Mouse (Mus musculus) skeletal muscle tissue, adult 2 months (tissue): ENCODE data around the gene Rasgrf1.
A peak's percentile ranks its signal among the peaks of the same experiment; 100 is the strongest.

Experiments used
- DNase-seq: peaks from one replicate; pipeline ENCODE4 v3.0.0-alpha.2; 2012; ENCODE audit warnings: low read depth, low spot score

Rasgrf1 gene

DNA sequence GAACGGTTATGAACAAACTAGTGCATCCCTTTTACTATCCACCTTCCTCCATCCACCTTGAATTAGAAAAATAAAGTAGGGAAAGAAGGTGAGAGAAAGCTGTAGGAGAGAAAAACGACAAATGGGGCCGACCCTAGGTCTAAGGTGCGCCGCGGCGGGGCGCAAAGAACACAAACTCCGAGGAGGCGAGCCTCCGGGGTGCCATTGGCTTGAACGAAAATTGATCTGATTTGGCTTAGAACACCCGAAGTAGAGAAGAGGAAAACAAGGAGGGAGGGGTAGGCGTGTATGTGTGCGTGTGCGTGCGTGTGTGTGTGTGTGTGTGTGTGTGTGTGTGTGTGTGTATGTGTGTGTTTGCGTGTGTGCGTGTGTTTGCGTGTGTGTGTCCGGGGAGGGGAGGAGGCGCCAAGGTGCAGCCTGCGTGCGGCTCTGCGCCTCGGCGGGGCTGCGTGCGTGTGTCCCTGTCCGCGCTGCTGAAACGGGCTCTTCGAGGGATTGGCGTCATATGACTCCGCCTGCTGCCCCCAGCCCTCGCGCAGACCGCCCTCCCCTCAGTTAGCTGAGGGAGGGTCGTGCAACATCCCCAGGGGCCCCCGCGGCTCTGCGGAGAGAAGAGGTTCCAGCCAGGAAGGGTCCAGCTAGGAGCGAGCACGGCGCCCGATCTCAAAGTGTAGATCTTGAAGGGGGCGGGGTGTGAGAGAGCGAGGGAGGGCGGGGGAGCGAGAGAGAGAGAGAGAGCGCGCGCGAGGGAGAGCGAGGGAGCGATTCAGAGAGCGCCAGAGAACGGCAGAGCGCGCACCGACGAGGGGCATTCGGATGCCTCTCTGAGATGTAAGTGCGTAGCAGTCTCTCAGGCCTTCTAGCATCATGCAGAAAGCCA is at the start of gene Rasgrf1:
Gene Rasgrf1, plus strand, starts transcription at position 778 of the 880 bp plus-strand sequence.
- no peak for DNase-seq

DNA sequence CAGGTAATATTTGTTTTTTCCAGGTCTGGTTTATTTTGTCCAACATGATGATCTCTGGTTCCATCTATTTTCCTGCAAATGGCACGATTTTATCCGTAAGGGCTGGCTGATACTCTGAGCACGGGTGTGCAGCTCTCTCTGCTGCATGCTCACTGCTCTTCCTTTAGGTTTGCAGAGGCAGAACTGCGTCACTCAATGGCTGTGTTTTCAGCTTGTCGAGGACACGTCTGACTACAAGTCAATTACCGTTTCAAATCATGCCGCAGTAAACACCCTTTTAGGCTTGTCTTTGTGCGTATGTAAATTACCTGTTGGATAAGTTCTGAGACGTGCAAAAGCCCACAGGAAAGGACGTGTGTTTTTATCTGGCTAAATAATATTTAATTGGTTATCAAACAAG is 49.6 kb upstream of the Rasgrf1 start:
- no peak for DNase-seq

DNA sequence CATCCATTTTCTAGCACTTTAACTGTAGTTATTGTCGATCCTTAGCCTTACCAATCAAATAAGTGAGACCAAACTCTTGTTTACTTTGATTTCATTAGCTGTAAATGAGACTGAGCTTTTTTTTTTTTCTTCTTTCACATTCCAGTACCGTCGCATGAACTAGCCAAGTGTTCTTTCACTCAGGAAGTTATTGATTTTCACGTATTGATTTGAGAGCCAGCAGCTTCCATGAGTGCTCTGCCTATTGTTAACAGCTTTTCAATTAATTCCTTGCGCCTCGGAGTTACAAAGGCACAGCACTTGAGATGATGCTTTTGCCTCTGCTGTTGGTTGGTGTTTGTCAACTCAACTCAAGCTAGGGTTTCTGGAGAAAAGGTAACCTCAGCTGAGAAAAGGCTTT is 49.1 kb upstream of the Rasgrf1 start:
- DNase-seq: no peak

DNA sequence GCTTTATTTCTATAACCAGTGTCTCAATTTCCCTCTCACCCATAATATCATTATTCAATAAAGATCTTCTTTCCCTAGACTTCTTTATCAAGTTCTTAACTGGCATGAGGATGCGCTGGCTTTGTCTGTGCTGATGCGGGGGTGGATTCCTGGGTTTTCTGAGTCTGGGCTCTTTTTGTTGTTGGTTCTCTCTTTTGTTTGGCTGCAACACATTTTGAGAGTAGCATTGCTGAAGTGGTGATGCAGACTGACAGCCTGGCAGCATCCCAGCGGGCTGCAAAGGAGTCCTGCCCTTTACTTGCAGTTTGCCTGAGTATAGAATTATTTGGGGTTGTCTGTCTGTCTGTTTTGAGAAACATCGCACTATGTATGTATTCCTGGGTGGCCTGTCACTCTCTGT is 42.6 kb upstream of the Rasgrf1 start:
- DNase-seq: no peak

DNA sequence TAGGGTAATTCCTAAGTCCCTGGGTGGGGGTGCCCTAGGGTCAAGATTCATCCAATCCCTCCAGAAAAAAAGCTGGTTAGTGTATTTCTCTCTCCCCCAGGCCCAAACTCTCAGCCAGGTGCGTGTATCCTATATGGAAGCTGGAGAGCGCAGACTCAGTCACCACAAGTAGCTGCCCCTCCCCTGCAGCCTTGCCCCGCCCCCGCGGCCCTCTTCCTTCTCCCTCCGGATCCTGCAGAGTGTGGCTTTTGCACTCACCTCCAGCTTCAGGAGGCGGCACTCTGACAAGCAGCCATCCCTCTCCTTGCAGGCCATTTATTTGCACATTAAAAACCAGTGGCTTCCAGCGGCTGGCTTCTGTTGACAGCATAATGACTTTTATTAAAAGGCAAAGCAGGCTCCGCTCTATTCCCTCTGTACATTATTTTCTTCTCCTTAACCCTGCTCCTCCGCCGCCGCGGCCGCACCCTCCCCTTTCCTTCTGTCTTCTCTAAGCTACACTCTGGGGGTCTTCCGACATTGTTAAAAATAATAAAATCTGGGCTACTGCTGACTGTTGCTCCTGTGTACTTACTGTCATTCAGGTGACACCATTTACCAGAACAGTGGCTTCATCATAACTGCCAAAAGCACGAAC is 41.5 kb upstream of the Rasgrf1 start:
- DNase-seq: no peak

DNA sequence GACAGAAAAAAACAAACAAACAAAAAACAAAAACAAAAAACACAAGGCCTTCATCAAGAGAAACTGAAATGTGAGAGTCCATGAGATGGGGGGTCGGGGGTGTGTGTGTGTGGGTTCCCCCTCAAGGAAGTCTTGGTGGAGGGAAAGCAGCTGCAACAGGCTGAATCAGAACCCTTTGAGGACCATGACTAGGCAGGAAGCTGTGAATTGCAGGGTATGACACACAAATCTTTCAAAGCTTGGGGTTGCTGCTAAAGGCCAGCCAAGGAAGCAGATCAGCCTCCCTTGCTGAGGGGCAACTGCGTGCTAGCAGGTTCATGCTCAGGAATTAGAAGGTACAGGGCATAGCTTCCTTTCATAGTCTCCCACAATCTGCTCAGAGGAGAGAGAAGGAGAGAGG is 40.1 kb upstream of the Rasgrf1 start:
- no peak for DNase-seq

DNA sequence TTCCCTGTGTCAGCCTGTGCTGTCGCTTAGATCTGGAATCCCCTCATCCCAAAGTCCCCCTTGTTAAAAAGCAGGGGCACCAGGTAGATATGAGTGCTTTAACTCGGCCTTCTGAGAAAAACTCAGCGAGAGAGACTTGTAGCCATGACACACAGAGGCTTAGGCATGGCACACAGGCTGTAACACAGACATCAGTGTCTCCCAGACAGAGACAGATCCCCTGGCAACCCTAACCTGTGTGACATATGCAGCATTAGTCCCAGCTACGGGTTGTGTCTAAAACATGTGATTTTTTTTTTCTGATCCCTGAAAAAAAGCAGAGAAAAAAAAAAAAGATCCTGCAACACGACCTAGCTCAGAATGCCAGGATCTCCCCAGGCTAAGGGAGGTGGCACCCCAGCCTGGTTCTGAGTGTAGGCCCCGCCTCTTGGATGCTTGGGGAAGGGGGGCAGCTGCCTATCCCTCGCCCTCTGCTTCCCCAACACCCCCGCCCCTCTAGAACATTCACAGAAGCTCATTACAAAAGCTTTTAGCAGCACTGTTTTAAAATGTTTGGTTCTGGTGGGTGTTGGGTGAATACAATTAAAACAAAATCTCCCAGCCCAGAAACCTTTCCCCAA is 39.1 kb upstream of the Rasgrf1 start:
- DNase-seq: no peak

DNA sequence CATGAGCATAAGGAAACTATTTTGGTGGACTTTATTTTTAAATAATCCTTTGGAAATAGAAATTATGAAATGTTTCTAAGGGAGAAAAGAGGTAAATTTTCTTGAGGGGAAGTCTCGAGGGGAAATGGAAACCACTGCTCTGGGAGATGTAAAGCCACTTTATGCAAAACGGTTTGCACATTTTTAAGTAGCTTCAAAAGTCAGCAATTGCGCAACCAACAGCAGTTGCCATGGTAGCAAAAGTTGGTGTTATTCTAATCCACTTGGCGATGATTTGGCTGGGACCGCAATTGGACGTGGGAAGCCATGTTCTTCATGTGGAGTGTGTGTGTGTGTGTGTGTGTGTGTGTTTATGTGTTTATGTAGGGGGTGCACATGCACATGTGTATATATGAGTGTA is 37.6 kb upstream of the Rasgrf1 start:
- no peak for DNase-seq

DNA sequence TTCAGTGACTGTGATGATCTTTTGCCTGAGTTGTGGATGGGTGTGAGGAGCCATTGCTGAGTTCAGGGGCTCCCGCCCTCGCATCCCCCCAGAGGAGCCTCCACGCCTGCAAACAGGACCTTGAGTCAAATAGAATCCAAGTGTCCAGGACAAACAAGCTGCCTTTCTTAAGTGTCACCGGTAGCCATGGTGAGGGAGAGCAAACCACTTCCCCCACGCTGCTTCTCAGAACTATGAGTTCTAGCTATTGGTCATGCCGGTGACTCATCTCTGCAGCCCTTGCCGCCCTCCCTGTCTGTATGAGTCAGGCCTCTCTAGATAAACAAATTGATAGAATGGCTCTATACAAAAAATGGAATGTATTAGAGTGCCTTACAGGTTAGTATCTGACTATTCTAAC is 35.3 kb upstream of the Rasgrf1 start:
- DNase-seq: peak; percentile 3

DNA sequence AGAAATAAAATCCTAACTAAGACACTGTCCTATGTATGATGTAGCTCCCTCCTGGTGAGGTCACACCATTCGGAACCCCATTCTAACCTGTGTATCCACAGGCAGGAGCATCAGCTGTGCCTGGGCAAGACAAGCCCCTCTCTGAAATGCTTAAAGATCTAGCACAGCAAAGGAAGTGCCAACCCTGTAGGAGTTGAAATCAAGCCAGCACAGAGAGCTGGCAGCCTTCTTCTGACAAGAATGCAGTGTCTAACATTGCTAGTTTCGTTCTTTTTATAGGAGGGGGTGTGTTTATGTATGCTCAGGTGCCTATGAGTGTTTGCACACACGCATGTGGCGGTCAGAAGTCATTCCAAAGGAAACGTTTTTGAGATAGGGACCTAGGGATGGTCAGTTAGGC is 34.2 kb upstream of the Rasgrf1 start:
- no peak for DNase-seq

DNA sequence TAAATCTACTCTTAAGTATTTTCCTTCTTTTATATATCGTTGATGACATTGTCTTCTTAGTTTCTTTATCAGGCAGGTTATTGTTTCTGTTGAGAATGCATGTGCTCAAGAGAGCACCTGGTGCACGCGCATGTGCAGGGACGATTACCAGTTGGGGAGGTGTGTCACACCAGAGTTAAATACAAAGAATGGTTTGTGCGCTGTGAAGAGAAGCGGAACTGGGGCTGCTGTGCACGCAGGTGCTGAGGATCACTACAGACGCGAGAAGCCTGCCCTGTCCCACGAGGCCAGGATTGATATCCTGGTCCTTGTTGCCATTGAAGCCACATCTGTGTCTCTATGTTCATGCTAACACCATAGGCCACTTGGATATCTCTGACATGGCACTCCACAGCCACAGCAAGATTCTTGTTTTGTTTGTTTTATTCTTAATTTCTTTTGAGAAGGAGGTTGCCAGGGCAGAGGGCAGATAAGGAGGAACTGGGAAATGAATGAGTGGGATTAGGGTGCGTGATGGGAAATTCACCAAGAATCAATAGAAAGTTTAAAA is 31.2 kb upstream of the Rasgrf1 start:
- no peak for DNase-seq

DNA sequence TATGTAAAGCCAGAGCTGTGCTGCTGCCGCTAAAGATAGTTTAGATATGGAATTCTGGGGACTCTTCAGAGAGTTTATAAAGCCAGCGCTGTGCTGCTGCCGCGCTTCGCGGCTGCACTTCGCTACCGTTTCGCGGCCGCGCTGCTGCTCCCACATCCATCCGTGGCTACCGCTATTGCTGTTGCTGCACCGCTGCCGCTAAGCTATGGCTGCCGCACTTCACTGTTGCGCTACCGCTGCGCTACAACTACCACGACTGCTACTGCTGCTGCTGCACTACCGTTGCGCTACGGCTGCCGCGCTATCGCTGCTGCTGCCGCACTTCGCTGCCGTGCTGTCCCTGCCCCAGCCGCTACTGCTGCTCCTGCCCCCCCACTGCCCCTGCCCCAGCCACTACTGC is 30.1 kb upstream of the Rasgrf1 start:
- DNase-seq: no peak

DNA sequence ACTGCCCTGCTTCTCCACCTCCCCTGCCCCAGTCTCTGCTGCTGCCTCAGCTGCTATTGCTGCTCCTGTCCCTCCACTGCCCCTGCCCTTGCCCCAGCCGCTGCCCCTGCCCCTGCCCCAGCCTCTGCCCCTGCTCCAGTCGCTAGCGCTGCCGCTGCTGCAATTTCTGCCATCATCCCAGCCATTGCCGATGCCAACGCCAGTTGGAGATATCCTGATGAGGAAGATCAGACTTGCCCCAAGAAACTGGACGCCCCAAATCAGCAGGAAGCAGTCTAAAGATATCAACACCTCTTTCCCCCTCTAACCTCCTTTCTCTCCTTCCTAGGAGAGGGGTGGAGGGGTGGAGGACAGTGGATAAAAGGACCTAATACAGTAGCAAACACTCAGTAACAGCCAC is 28.2 kb upstream of the Rasgrf1 start:
- DNase-seq: no peak

DNA sequence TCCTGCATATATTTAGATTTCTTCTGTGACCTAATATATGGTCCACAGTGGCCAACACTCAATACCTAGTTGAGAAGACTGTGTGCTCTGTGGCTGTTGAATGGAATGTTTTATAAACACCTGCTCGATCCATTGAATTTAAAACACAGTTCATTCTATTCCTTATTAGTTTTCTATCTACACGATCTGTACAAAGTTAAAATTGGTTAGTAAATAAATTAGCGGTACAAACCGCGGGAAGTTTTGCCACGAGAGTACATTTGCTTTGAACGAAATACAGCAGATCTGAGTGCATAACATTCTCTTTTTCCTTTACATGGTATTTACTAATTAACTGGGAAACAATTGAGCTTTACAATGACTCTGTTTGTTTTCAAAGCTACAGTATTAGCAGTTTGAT is 27.1 kb upstream of the Rasgrf1 start:
- no peak for DNase-seq

DNA sequence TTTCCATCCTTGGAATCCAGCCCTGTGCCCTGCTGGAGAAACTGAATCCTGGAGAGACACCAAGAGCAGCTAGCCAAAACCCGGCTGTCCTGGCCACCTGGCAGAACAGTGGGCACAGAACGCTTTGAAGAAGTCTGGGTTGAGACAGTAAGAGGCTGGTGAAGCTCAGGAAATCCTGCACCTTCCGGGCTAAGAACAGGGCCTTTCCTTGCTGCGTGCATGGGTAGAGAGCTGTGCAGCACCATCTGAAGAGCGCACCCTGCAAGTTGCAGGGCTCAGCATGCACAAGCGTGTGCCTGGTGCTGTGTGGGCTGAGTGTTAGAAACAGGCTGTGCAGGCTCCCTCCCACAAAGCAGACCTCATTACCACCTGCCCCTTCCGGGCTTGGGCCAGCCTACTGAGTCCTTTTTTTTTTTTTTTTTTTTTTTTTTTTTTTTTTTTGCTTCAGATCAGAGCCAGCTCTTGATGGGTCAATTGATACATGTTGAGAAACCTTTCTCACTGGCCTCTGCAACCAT is 23.9 kb upstream of the Rasgrf1 start:
- no peak for DNase-seq

DNA sequence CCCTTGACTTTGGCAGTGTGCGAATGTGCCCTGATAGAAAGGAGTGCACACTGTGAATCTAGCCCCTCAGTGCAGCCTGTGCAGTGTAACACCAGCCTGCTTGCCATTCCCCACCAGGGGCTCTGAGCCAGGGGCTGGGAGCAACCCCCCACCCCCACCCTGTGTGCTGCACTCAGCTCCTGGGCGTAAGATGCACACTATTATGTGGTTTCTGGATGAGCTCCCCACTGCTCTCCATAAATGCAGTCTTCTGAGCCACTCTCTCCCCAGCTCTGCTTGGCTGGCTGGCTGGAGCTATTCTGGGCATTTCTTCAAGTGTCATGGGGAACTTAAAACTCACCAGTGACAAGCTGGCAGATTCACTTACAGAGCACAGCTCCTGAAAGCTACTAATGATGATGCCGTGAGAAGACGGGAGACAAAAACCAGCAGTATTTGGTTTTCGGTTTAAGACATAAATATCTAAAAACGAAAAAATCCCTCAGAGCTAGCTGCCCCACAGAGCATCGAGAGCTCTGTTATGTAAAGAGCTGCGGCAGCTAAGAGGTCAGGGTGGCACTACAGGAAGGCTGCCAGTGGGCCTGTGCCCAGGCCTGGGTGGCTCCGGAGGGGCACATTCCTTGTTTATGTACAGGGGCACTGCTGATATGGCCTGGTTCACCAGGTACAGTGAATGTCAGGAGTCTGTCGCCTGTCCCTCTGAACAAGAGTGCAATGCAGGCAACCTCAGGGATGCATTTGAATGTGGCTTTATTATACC is 18.0 kb upstream of the Rasgrf1 start:
- DNase-seq: no peak

DNA sequence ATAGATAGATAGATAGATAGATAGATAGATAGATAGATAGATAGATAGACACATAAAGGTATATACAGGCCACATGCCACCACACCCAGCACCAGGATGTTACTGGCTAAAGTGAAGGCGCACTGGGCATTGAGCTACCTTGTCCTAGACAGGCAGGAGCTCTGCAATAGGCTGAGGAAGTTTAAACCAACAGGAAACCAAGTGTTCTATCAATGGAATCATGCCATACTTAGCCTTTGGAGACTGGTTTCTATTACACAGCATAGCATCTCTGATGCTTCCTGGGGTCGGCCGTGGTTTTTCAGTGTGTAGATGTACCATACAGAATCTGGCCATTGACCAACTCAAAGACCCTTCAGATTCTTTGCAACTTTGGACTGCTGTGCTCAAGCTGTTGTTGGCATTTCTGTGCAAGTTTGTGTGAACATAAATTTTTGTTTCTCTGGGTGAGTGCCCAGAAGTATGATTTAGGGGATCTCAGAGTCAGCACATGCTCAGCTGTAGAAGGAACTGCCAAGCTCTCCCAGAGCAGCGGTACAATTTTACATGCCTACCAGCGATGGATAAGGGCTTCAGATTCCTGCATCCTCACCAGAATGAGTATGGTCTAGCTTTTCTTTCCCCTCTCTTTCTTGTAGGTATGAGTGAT is 17.0 kb upstream of the Rasgrf1 start:
- no peak for DNase-seq

DNA sequence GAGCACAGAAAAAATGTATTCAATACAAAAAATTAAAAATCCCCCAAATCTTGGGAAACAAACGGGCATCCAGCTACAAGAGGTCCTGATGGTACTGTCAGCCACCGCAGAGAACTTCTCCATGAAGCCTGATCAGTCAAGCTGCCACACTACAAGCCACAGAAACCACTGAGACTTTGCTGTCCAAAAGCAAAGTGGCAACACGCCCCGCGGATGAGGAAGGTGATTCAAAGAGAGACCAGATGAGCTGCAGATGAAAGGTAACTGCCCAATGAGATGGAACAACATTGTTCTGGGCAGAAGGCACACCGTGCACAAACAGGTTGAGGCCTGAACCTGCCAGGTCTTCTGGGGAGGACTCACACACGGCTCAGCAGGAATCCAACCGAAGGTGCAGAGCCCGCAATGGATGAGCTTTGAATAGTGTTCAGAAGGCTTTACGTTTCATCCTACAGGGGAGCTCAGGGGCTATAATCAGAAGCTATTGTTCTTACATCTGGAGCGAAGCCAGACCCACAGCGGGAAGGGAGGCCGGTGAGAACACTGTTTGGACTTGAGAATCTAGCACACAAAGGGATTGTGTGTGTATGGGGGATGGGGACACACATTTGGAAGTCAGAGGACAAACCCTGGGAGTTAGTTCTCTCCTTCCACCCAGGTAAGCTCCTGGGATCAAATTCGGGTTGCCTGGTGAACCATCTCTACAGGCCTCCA is 9.4 kb upstream of the Rasgrf1 start:
- DNase-seq: no peak

DNA sequence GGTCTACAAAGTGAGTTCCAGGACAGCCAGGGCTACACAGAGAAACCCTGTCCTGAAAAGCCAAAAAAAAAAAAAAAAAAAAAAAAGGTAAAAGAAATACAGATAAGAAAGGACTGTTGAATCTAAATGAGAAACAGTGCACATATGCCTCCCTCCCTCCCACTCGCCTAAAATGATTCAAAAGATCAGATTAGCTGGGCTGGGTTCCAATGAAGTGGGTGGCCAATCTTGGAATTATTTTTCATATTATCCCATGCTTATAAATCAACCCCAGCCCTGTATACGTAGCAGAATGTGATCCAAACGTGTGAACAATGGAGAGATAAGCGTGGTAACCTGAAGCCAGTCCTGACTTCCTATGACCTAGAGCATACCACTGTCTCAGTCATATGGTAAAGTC is 8.5 kb upstream of the Rasgrf1 start:
- DNase-seq: no peak

DNA sequence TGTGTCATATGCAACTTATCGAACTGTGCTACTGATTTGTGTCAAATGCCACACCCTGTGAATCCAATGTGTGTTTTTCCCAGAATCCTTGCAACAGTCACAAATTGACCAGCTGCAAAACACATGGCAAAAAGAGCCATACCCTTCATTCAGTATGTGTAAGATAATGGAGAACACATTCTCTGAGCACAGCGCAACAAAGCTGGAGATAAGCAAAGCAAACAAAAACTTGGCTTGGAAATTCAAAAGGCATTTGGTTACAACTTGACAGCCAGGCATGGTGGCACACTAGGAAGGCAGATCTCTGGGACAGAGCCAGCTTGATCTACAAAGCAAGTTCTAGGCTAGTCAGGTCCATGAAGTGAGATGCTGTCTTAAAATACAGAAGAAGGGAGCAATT is 6.9 kb upstream of the Rasgrf1 start:
- DNase-seq: no peak
